Mouse (Mus musculus): ENCODE data around the gene 1700012P22Rik. TPM values are rescaled to one million over a fixed set of nuclear protein-coding genes. Genes with fewer than 3 reads are reported as not detected.

1700012P22Rik gene
- total RNA-seq, 1 experiment from 2014 or later: not detected

Other genes with a start within 250 kb of the 1700012P22Rik start
- not detected in 2 replicates for gene Oog2, start 248.1 kb downstream of the 1700012P22Rik start, total RNA-seq (2017)
- gene C87977, start 225.5 kb downstream of the 1700012P22Rik start, total RNA-seq (2017): not detected in 2 replicates
- gene Pramel5, start 158.3 kb downstream of the 1700012P22Rik start, total RNA-seq (2017): not detected in 2 replicates
- not detected in 2 replicates for gene Gm13128, start 108.5 kb downstream of the 1700012P22Rik start, total RNA-seq (2017)
- gene Gm13119, start 80.8 kb downstream of the 1700012P22Rik start, total RNA-seq (2017): not detected in 2 replicates
- gene Pramef20, start 60.8 kb downstream of the 1700012P22Rik start, total RNA-seq (2017): not detected in 2 replicates
- not detected in 2 replicates for gene Pramef12, start 30.3 kb downstream of the 1700012P22Rik start, total RNA-seq (2017)
- not detected in 2 replicates for gene Gm9944, start 14.5 kb upstream of the 1700012P22Rik start, total RNA-seq (2017)
- not detected in 2 replicates for gene Aadacl3, start 25.0 kb upstream of the 1700012P22Rik start, total RNA-seq (2017)
- gene 9430007A20Rik, start 81.0 kb upstream of the 1700012P22Rik start, total RNA-seq (2017): not detected in 2 replicates
- not detected in 2 replicates for gene Gm13124, start 126.4 kb upstream of the 1700012P22Rik start, total RNA-seq (2017)
- not detected in 2 replicates for gene Aadacl4, start 174.9 kb upstream of the 1700012P22Rik start, total RNA-seq (2017)
- gene Gm436, start 247.6 kb upstream of the 1700012P22Rik start, total RNA-seq (2017): not detected in 2 replicates

All from hematopoietic stem cell, adult 5-6 weeks (primary cell).